15 mouse cellular contexts compared by ENCODE assay signal in the genomic region with DNA sequence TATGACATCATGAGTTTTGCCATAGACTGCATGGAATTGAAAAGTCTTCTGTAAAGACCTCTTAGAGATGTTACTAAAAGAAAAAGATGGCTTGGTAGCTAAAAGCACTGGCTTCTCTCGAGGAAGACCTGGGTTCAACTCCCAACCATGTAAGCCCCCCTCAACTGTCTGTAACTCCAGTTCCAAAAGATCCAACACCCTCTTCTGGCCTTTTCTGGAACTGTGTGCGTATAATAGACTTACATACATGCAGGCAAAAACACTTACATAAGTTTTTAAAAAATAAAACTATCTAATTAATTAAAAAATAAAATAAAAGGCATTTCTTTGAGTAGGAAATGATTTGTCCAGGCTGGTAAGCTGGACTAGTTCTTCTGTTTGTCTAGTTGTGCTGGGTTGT.
DNase-seq lines count a peak whose midpoint lies in the region; ATAC-seq and TF ChIP-seq lines count a peak whose summit lies in the region.
"Had no signal": no experiment of that assay in that cellular context is flagged by ENCODE, and none has a peak within 500 bp of the region (broad histone marks: within the 10 kb centered on the region; RNA-seq: fewer than 3 reads in every experiment).

No protein-coding gene starts in this region.

- no peak overlapping the region for H3K9ac ChIP-seq in liver, postnatal 0 days (replicated peaks)
- no peak overlapping the region for H3K9ac ChIP-seq in liver, embryonic 12.5 days
- no peak overlapping the region for H3K9ac ChIP-seq in embryonic facial prominence, embryonic 13.5 days
- no peak overlapping the region for H3K9ac ChIP-seq in stomach, embryonic 14.5 days (replicated peaks; ENCODE audit: low read depth, low read length)
- no peak overlapping the region for H3K9ac ChIP-seq in forebrain, embryonic 14.5 days (ENCODE audit: low read length)
- H3K9ac ChIP-seq: heart, embryonic 12.5 days; hindbrain, embryonic 14.5 days had no signal

- H3K9me3 ChIP-seq in liver, postnatal 0 days (ENCODE audit: low read length): no peaks in the 10 kb centered on the region
- no peaks in the 10 kb centered on the region for H3K9me3 ChIP-seq in liver, embryonic 12.5 days (replicated peaks)
- no peaks in the 10 kb centered on the region for H3K9me3 ChIP-seq in embryonic facial prominence, embryonic 13.5 days
- no peaks in the 10 kb centered on the region for H3K9me3 ChIP-seq in stomach, embryonic 14.5 days (ENCODE audit: control insufficient read depth, low read depth, low read length)
- H3K9me3 ChIP-seq in forebrain, embryonic 14.5 days (replicated peaks; ENCODE audit: control insufficient read depth, low read length): no peaks in the 10 kb centered on the region
- H3K9me3 ChIP-seq: heart, embryonic 12.5 days had no signal

- no peak for ATAC-seq in CD4-positive, CD25-positive, alpha-beta regulatory T cell, adult 4 months
- no peak for ATAC-seq in liver, postnatal 0 days
- ATAC-seq in liver, embryonic 12.5 days: no peak
- ATAC-seq in embryonic facial prominence, embryonic 13.5 days (ENCODE audit: insufficient number of reproducible peaks, insufficient read depth, low FRiP score, low TSS enrichment, low read depth): no peak
- no peak for ATAC-seq in stomach, embryonic 14.5 days (ENCODE audit: insufficient number of reproducible peaks, insufficient read depth, low FRiP score, low read depth)
- no peak for ATAC-seq in forebrain, embryonic 14.5 days
- ATAC-seq: midbrain, embryonic 16.5 days had no signal

- H3K4me3 ChIP-seq in liver, postnatal 0 days (ENCODE audit: low read depth, low read length): no peak overlapping the region
- no peak overlapping the region for H3K4me3 ChIP-seq in liver, embryonic 12.5 days
- H3K4me3 ChIP-seq in embryonic facial prominence, embryonic 13.5 days: no peak overlapping the region
- H3K4me3 ChIP-seq in stomach, embryonic 14.5 days (ENCODE audit: low read depth, low read length): no peak overlapping the region
- H3K4me3 ChIP-seq in forebrain, embryonic 14.5 days (ENCODE audit: low read depth, low read length): no peak overlapping the region
- H3K4me3 ChIP-seq: erythroblast, embryonic 14.5 days; heart, embryonic 12.5 days had no signal

- no peak for TF ChIP-seq EP300 in liver, postnatal 0 days (IDR thresholded peaks at IDR 0.05; ENCODE audit: low read depth)

- H3K4me1 ChIP-seq in liver, postnatal 0 days (ENCODE audit: insufficient read depth): peaks cover 12% of the 10 kb centered on the region
- H3K4me1 ChIP-seq in liver, embryonic 12.5 days: peaks cover 7% of the 10 kb centered on the region
- peaks cover 67% of the 10 kb centered on the region for H3K4me1 ChIP-seq in embryonic facial prominence, embryonic 13.5 days
- H3K4me1 ChIP-seq in stomach, embryonic 14.5 days (ENCODE audit: control insufficient read depth, insufficient read depth, low read length): peaks cover 41% of the 10 kb centered on the region
- H3K4me1 ChIP-seq in forebrain, embryonic 14.5 days (ENCODE audit: control insufficient read depth, insufficient read depth, low read length): peaks cover 13% of the 10 kb centered on the region

- no peaks in the 10 kb centered on the region for H3K36me3 ChIP-seq in liver, postnatal 0 days (replicated peaks; ENCODE audit: insufficient read depth, low read length)
- no peaks in the 10 kb centered on the region for H3K36me3 ChIP-seq in liver, embryonic 12.5 days
- no peaks in the 10 kb centered on the region for H3K36me3 ChIP-seq in embryonic facial prominence, embryonic 13.5 days
- no peaks in the 10 kb centered on the region for H3K36me3 ChIP-seq in stomach, embryonic 14.5 days (ENCODE audit: control insufficient read depth, insufficient read depth, low read length)
- H3K36me3 ChIP-seq in forebrain, embryonic 14.5 days (ENCODE audit: control insufficient read depth, insufficient read depth, low read length): no peaks in the 10 kb centered on the region
- H3K36me3 ChIP-seq: heart, embryonic 12.5 days had no signal

- no peaks in the 10 kb centered on the region for H3K27me3 ChIP-seq in liver, postnatal 0 days (ENCODE audit: insufficient read depth, low read length)
- no peaks in the 10 kb centered on the region for H3K27me3 ChIP-seq in liver, embryonic 12.5 days (replicated peaks)
- no peaks in the 10 kb centered on the region for H3K27me3 ChIP-seq in embryonic facial prominence, embryonic 13.5 days
- no peaks in the 10 kb centered on the region for H3K27me3 ChIP-seq in stomach, embryonic 14.5 days (ENCODE audit: control insufficient read depth, insufficient read depth, low read length)
- H3K27me3 ChIP-seq in forebrain, embryonic 14.5 days (replicated peaks; ENCODE audit: control insufficient read depth, insufficient read depth, low read length): no peaks in the 10 kb centered on the region
- H3K27me3 ChIP-seq: heart, embryonic 12.5 days had no signal

- TF ChIP-seq CTCF in liver, postnatal 0 days (IDR thresholded peaks at IDR 0.05; ENCODE audit: low read depth): 0 out of 2 replicates have a peak, but pooled peaks have one; percentile 15

- WGBS in liver, postnatal 0 days (ENCODE audit: insufficient replicate concordance): 84% methylated on average over 2 of the region's 2 CpGs
- WGBS in liver, embryonic 12.5 days (ENCODE audit: insufficient replicate concordance): 67% methylated on average over 2 of the region's 2 CpGs
- 79% methylated on average over 2 of the region's 2 CpGs for WGBS in embryonic facial prominence, embryonic 13.5 days
- 85% methylated on average over 2 of the region's 2 CpGs for WGBS in stomach, embryonic 14.5 days
- 93% methylated on average over 2 of the region's 2 CpGs for WGBS in forebrain, embryonic 14.5 days

- H3K4me2 ChIP-seq in liver, postnatal 0 days (ENCODE audit: low read depth, low read length): no peak overlapping the region
- H3K4me2 ChIP-seq in liver, embryonic 12.5 days: no peak overlapping the region
- H3K4me2 ChIP-seq in embryonic facial prominence, embryonic 13.5 days: no peak overlapping the region
- H3K4me2 ChIP-seq in stomach, embryonic 14.5 days (replicated peaks; ENCODE audit: low read depth, low read length): no peak overlapping the region
- no peak overlapping the region for H3K4me2 ChIP-seq in forebrain, embryonic 14.5 days (ENCODE audit: low read length)
- H3K4me2 ChIP-seq: heart, embryonic 12.5 days; hindbrain, embryonic 14.5 days had no signal

- H3K27ac ChIP-seq in liver, postnatal 0 days (ENCODE audit: low read depth): no peak overlapping the region; the same call in 1 of the 2 replicates
- no peak overlapping the region for H3K27ac ChIP-seq in liver, embryonic 12.5 days
- peak overlapping the region; percentile 63 for H3K27ac ChIP-seq in embryonic facial prominence, embryonic 13.5 days
- peak overlapping the region; percentile 52 for H3K27ac ChIP-seq in stomach, embryonic 14.5 days (ENCODE audit: low read length)
- H3K27ac ChIP-seq in forebrain, embryonic 14.5 days (ENCODE audit: low read depth, low read length): no peak overlapping the region
- H3K27ac ChIP-seq: hindbrain, embryonic 14.5 days had no signal

- peak; percentile 62 for DNase-seq in CD4-positive, CD25-positive, alpha-beta regulatory T cell, adult 2 months (ENCODE audit: low read depth, low spot score)
- DNase-seq in liver, postnatal 0 days: no peak
- DNase-seq in frontal cortex, postnatal 14 days (ENCODE audit: low spot score in 2 of 2): no peak
- no peak for DNase-seq in forebrain, embryonic 14.5 days (ENCODE audit: low spot score)
- DNase-seq: cerebellum, postnatal 25 days; lung, adult 18-20 months; right cerebral cortex, postnatal 25 days had no signal

Comparison
In these comparisons a context has a peak if more than half of its experiments do, and no peak if none do; other contexts are left out.
1. H3K27ac ChIP-seq: peak in embryonic facial prominence, embryonic 13.5 days (single experiment) and stomach, embryonic 14.5 days (single experiment); none in liver, postnatal 0 days (single experiment), liver, embryonic 12.5 days (single experiment) and forebrain, embryonic 14.5 days (single experiment).